Mouse (Mus musculus): ENCODE results near the gene Zfp467.

- no peak for TF ChIP-seq CTCF (IDR thresholded peaks at IDR 0.05; ENCODE audit: low read depth)
- no peak for TF ChIP-seq EP300 (IDR thresholded peaks at IDR 0.05; ENCODE audit: low read depth)
Observed at GRCm38 (mm10) chr6:48412147-48412546, 33.5 kb downstream of the Zfp467 start.
